Mouse (Mus musculus): Measurements from ENCODE around the gene Dennd2a.
A peak's percentile ranks its signal among the peaks of the same experiment; 100 is the strongest.

GRCm38 (mm10) chr6:39415762-39416161, 141.9 kb downstream of the Dennd2a start:
- peak; percentile 69 for TF ChIP-seq CTCF (IDR thresholded peaks at IDR 0.05; ENCODE audit: low read depth)
- TF ChIP-seq EP300 (optimal IDR thresholded peaks at IDR 0.05), result no peak
